Mouse (Mus musculus) urinary bladder, postnatal 14 days (tissue): ENCODE results near the gene Col27a1.

Experiments used
- DNase-seq: peaks from one replicate; pipeline ENCODE4 v3.0.0; 2021; ENCODE audit warnings: low spot score

Col27a1 gene

DNA sequence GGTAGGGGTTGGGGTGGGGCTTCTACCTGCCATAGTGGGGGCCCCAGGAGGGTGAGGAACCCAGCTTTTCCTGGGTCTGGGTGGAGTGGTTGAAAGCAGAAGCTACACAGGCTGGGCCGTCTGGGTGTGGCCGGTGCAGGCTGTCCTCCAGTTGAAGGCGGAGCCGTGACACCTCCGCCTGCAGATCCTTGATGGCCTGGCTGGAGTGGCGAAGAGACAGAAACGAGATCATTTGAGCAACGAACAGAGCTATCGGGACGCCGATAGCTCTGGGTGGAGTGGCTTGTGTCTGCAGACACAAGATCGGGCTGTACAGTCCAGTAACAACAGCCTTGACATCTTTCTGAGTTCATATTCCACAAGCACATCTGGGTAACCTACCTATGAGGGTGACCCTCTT is 160.5 kb downstream of the Col27a1 start:
- no peak for DNase-seq

DNA sequence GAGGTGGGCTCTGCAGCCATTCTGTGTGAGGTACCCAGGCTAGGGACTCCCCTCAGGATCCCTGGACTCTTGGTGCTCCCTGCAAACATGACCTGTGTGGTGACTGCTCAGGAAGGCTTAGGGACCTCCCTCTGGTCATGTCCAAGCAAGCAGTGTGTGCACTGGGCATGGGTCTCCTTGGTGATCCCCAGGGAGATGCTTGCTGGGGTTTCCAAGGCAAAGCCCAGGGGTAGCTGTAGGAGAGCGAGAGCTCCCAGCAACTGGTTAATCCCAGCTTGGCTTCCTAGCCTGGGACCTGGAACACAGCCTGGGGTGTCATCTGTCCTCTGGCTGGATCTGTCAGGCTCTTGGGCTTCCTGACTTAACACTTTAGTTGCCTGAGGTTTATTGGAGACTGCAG is 161.6 kb downstream of the Col27a1 start:
- DNase-seq: peak; percentile 30

DNA sequence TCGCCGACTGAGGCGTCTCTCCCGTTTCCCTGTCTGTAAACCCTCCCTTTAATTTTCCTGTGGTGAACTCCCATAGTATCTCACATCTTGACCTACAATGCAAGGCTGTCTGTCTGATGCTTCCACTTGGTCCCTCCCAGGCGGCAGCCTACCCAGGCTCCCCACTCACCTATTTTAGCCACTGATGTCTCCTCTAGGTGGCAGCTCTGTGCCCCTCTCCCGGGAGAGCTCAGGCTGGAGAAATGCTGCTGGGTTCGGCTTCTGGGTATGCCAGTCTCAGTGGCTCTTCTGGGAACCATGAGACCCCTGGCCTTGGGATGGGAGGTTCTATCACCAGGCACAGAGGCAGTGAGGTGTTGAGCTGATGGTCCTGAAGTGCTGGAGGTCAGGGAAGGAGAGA is 163.7 kb downstream of the Col27a1 start:
- no peak for DNase-seq

DNA sequence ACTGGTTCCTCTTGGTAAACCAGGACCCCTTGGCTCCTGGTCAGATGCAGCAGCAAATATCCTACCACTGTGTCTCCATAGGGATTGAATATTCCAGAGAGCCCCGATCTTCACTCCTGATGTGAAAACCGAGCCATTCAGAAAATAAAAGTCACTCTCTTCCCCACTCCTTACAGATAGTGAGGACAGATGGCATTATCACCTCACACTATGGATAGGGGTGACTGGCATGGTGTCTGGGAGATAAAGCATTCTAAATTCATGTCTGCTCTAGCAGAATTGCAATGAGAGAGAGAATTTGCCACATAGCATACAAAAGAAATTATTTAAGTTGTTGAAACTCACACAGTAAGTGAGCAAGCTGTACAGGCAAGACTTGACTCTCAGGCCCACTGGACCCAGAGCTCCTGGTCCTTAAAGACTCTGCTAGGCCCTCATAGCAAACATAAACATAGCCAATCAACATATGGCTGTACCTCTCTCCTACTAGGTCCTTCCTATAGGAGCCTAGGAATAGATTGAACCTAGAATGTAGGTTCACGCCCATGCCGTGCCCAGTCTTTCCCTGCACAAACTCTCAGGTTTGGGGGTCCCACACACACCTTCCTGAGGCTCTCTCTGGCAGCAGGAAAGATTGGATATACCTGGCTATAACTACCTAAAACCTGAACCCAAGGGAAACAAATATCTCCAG is 169.0 kb downstream of the Col27a1 start:
- DNase-seq: no peak

DNA sequence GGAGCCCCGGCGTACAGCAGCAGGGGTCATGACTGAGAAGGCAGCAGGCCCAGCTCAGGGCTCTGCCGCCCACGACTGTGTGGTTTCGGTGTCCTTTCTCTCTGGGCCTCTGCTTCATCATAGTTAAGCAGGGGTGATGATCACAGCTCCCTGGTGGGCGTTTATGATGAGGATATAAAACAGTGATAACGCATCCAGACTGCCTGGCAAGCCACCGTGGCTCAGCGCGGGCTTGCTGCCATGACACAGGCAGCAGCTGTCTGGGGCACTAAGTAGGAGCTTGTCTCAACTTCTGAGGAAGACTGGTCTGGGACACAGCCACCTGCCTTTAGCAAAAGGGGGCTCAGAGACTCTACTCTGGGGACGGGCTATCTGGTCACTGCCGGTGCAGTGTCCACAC is 169.7 kb downstream of the Col27a1 start:
- DNase-seq: no peak

DNA sequence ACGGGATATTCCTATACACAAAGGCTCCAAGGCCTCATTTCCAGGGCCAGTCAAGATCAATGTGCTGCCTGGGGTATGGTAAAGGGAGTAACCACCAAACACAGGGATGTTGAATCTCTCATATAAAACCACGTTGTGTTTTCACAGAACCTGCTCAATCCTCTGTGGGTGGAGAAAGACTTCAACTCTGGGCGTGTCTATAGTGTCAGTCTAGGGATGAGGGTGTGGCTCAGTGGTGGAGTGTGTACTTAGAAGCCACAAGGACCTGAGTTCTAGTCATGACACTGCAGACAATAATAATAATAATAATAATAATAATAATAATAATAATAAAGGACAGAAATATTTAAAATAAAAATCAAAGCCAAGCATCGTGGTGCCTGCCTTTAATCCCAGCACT is 170.5 kb downstream of the Col27a1 start:
- DNase-seq: no peak
